ENCODE assay signal across 22 mouse cellular contexts in the genomic region with DNA sequence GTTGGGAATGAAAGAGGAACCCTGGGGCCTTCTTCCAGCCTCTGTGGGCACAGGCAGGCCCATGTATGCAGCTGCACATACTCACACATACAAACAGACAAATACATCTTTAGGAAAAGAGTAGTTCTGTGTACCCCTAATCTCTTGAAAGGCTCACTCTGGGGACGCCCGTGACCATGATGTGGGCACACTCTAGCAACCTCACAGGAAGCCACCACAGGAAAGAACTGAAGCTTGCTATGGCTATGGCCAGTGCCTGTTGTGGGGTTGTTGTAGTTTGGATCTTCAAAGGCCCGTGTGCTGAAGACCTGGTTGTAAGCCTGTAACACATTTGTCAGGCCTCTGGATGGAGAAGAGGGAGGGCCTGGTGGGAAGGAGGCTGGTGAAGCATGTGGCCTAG.
DNase-seq lines count a peak whose midpoint lies in the region; ATAC-seq and TF ChIP-seq lines count a peak whose summit lies in the region.
"Had no signal": no experiment of that assay in that cellular context is flagged by ENCODE, and none has a peak within 500 bp of the region (broad histone marks: within the 10 kb centered on the region; RNA-seq: fewer than 3 reads in every experiment).

No protein-coding gene starts in this region.

- ATAC-seq in megakaryocyte, adult 5-6 weeks (ENCODE audit: poor library complexity, severe bottlenecking), result 0 out of 2 replicates have a peak, but pooled peaks have one; percentile 13
- ATAC-seq: forebrain, embryonic 16.5 days; hindbrain, embryonic 16.5 days; Patski had no signal

- peaks cover 34% of the 10 kb centered on the region for H3K4me1 ChIP-seq in thymus, adult 2 months (replicated peaks; ENCODE audit: control insufficient read depth, insufficient read depth, low read length)
- H3K4me1 ChIP-seq: forebrain, embryonic 12.5 days; hindbrain, embryonic 12.5 days had no signal

- no peaks in the 10 kb centered on the region for H3K36me3 ChIP-seq in thymus, adult 2 months (ENCODE audit: control insufficient read depth, insufficient read depth, low read length)
- H3K36me3 ChIP-seq: embryonic facial prominence, embryonic 13.5 days; forebrain, embryonic 12.5 days; heart, embryonic 12.5 days; hindbrain, embryonic 12.5 days had no signal

- intact Hi-C loops in left cerebral cortex, adult 2 months (cut with DNase I), result loop anchor here (5.0 to 10.0 kb wide), 2 partner anchors 243 to 386 kb away; partner anchors contain the start of gene Rybp

- TF ChIP-seq CTCF in thymus, adult 2 months (IDR thresholded peaks at IDR 0.05; ENCODE audit: borderline replicate concordance, control insufficient read depth, extremely low read depth, insufficient read depth, low read length, poor library complexity), result no peak
- TF ChIP-seq CTCF in left cerebral cortex, adult 2 months (IDR thresholded peaks at IDR 0.05), result no peak

- no peaks in the 10 kb centered on the region for H3K27me3 ChIP-seq in thymus, adult 2 months (ENCODE audit: control insufficient read depth, insufficient read depth, low read length)
- H3K27me3 ChIP-seq: CH12.LX had no signal

- peak overlapping the region; percentile 47; the same call in 1 of the 2 replicates for H3K27ac ChIP-seq in thymus, adult 2 months (ENCODE audit: control insufficient read depth, insufficient read depth, low read length)
- H3K27ac ChIP-seq in left cerebral cortex, adult 2 months, result no peak overlapping the region
- H3K27ac ChIP-seq: embryonic facial prominence, embryonic 13.5 days; forebrain, embryonic 12.5 days; heart, adult 2 months; hindbrain, embryonic 12.5 days had no signal

- WGBS in thymus, adult 2 months, result 6% methylated on average over 3 of the region's 3 CpGs

- no peak overlapping the region for H3K4me3 ChIP-seq in thymus, adult 2 months (ENCODE audit: control insufficient read depth, insufficient read depth, low read length)
- H3K4me3 ChIP-seq in left cerebral cortex, adult 2 months, result no peak overlapping the region
- H3K4me3 ChIP-seq: embryonic facial prominence, embryonic 13.5 days; forebrain, embryonic 12.5 days; heart, adult 2 months; heart, embryonic 12.5 days; hindbrain, embryonic 12.5 days had no signal

- no peak for DNase-seq in thymus, adult 2 months
- no peak for DNase-seq in thymus, adult 18-20 months
- DNase-seq in T-cell, adult 2 months (ENCODE audit: low spot score), result peak; percentile 20
- DNase-seq in thymus, postnatal 4 days, result peak; percentile 45
- DNase-seq in left cerebral cortex, adult 2 months (ENCODE audit: extremely low spot score in 1 of 2, low spot score in 2 of 2), result no peak
- DNase-seq in adrenal gland, adult (ENCODE audit: inconsistent age in 2 of 2, low spot score in 1 of 2), result no peak
- DNase-seq: adrenal gland, adult 8-10 months; adrenal gland, postnatal 36 days; cerebellum, adult 11 months; cerebellum, adult 8-10 months; cerebellum, postnatal 14 days; gastrocnemius, postnatal 10 days; heart, adult 2 months had no signal

- no peak for TF ChIP-seq POLR2A in thymus, adult 2 months (IDR thresholded peaks at IDR 0.05; ENCODE audit: control insufficient read depth, extremely low read depth, insufficient read depth, low read length, poor library complexity)

Comparison
In these comparisons a context has a peak if more than half of its experiments do, and no peak if none do; other contexts are left out.
1. DNase-seq: peak in T-cell, adult 2 months (single experiment) and thymus, postnatal 4 days (single experiment); none in thymus, adult 2 months (single experiment), thymus, adult 18-20 months (0 of 2), left cerebral cortex, adult 2 months (0 of 2) and adrenal gland, adult (0 of 2).